Mouse (Mus musculus) megakaryocyte, embryonic 14.5 days (primary cell): Measurements from ENCODE around the gene Actr3.

Experiments
- FLI1 ChIP-seq: IDR thresholded peaks from 2 replicates; pipeline ENCODE4 v1.6.1; 2012; ENCODE audit warnings: low read length, inconsistent platforms, mixed read lengths
- GATA1 ChIP-seq: IDR thresholded peaks from 3 replicates; pipeline ENCODE4 v1.6.1; 2012; ENCODE audit warnings: mixed read lengths, low read length, inconsistent platforms, borderline replicate concordance

GRCm38 (mm10) chr1:125462917-125463316 is 27.4 kb upstream of the Actr3 start:
- TF ChIP-seq GATA1 (no peak), FLI1 (no peak)
